ENCODE assay signal across 8 mouse cellular contexts in genomic region chr13:49187288-49188218, GRCm38 (mm10). TPM values are rescaled to one million over a fixed set of nuclear protein-coding genes. Genes with fewer than 3 reads are reported as not detected.
DNase-seq lines count a peak whose midpoint lies in the region; ATAC-seq and TF ChIP-seq lines count a peak whose summit lies in the region.

Gene Ninj1 (plus strand): TSS chr13:49187485.

- TF ChIP-seq POLR2A in thymus, adult 2 months (IDR thresholded peaks at IDR 0.05; ENCODE audit: control insufficient read depth, extremely low read depth, insufficient read depth, low read length, poor library complexity) = peak; percentile 32; the same call in 1 of the 2 replicates

- intact Hi-C loops in heart, postnatal 25 days (cut with DNase I) = no loop called here

- DNase-seq in G1E (ENCODE audit: low spot score) = peak; percentile 98
- DNase-seq in cerebellum, adult 11-12 months = peak; percentile 86
- DNase-seq in heart, postnatal 25 days (ENCODE audit: low spot score) = peak; percentile 74
- DNase-seq in layer of hippocampus, adult 2 months (ENCODE audit: low spot score in 2 of 2) = peak; percentile 65 to 72
- peak; percentile 82 for DNase-seq in ovary, adult 18-20 months (ENCODE audit: low spot score)
- DNase-seq in thymus, adult 2 months = peak; percentile 72

- peaks cover 58% of the 10 kb centered on the region for H3K4me1 ChIP-seq in G1E (ENCODE audit: insufficient read depth, low read depth, low read length)
- H3K4me1 ChIP-seq in forebrain, embryonic 16.5 days (replicated peaks; ENCODE audit: control insufficient read depth, insufficient read depth, low read length) = peaks cover 20% of the 10 kb centered on the region
- peaks cover 22% of the 10 kb centered on the region for H3K4me1 ChIP-seq in lung, embryonic 16.5 days (replicated peaks; ENCODE audit: control insufficient read depth, insufficient read depth, low read length)
- peaks cover 17% of the 10 kb centered on the region for H3K4me1 ChIP-seq in thymus, adult 2 months (replicated peaks; ENCODE audit: control insufficient read depth, insufficient read depth, low read length)

- peaks cover 22% of the 10 kb centered on the region for H3K27me3 ChIP-seq in G1E (ENCODE audit: insufficient read depth, low read length)
- H3K27me3 ChIP-seq in forebrain, embryonic 16.5 days (replicated peaks; ENCODE audit: control insufficient read depth, insufficient read depth, low read length) = no peaks in the 10 kb centered on the region
- H3K27me3 ChIP-seq in lung, embryonic 16.5 days (ENCODE audit: control insufficient read depth, insufficient read depth, low read depth, low read length) = no peaks in the 10 kb centered on the region
- no peaks in the 10 kb centered on the region for H3K27me3 ChIP-seq in thymus, adult 2 months (ENCODE audit: control insufficient read depth, insufficient read depth, low read length)

- peak within 1 kb of the TSS; percentile 89 for H3K4me2 ChIP-seq in forebrain, embryonic 16.5 days (ENCODE audit: low read length)
- peak within 1 kb of the TSS; percentile 99 for H3K4me2 ChIP-seq in lung, embryonic 16.5 days (ENCODE audit: low read depth, low read length)

- no peak for TF ChIP-seq CTCF in G1E (IDR thresholded peaks at IDR 0.05; ENCODE audit: low read depth, low read length)
- TF ChIP-seq CTCF in layer of hippocampus, adult 2 months (conservative IDR thresholded peaks at IDR 0.05) = no peak
- TF ChIP-seq CTCF in thymus, adult 2 months (IDR thresholded peaks at IDR 0.05; ENCODE audit: borderline replicate concordance, control insufficient read depth, extremely low read depth, insufficient read depth, low read length, poor library complexity) = no peak

- H3K4me3 ChIP-seq in G1E (ENCODE audit: low read depth, low read length) = peak within 1 kb of the TSS; percentile 89
- peak within 1 kb of the TSS; percentile 65 for H3K4me3 ChIP-seq in forebrain, embryonic 16.5 days (replicated peaks; ENCODE audit: low read length)
- H3K4me3 ChIP-seq in layer of hippocampus, adult 2 months = peak within 1 kb of the TSS; percentile 83
- peak within 1 kb of the TSS; percentile 84 for H3K4me3 ChIP-seq in lung, embryonic 16.5 days (ENCODE audit: low read length)
- H3K4me3 ChIP-seq in thymus, adult 2 months (ENCODE audit: control insufficient read depth, insufficient read depth, low read length) = peak within 1 kb of the TSS; percentile 95

- no peak within 1 kb of the TSS for H3K27ac ChIP-seq in forebrain, embryonic 16.5 days (ENCODE audit: low read length)
- H3K27ac ChIP-seq in layer of hippocampus, adult 2 months = peak within 1 kb of the TSS; percentile 92
- H3K27ac ChIP-seq in lung, embryonic 16.5 days (ENCODE audit: low read length) = peak within 1 kb of the TSS; percentile 77
- H3K27ac ChIP-seq in thymus, adult 2 months (ENCODE audit: control insufficient read depth, insufficient read depth, low read length) = peak within 1 kb of the TSS; percentile 4; the same call in 1 of the 2 replicates

- peaks cover 22% of the 10 kb centered on the region for H3K36me3 ChIP-seq in G1E (replicated peaks)
- H3K36me3 ChIP-seq in forebrain, embryonic 16.5 days (ENCODE audit: control insufficient read depth, insufficient read depth) = no peaks in the 10 kb centered on the region
- no peaks in the 10 kb centered on the region for H3K36me3 ChIP-seq in lung, embryonic 16.5 days (ENCODE audit: control insufficient read depth, insufficient read depth, low read length)
- no peaks in the 10 kb centered on the region for H3K36me3 ChIP-seq in thymus, adult 2 months (ENCODE audit: control insufficient read depth, insufficient read depth, low read length)

- peak; percentile 82 for ATAC-seq in G1E (ENCODE audit: extremely low read depth, insufficient number of reproducible peaks, low FRiP score, poor library complexity, severe bottlenecking)
- peak; percentile 94 for ATAC-seq in forebrain, embryonic 16.5 days
- ATAC-seq in lung, embryonic 16.5 days (ENCODE audit: low read depth) = peak; percentile 97

- H3K9me3 ChIP-seq in G1E (replicated peaks) = no peaks in the 10 kb centered on the region
- no peaks in the 10 kb centered on the region for H3K9me3 ChIP-seq in forebrain, embryonic 16.5 days (ENCODE audit: control insufficient read depth, low read length)
- no peaks in the 10 kb centered on the region for H3K9me3 ChIP-seq in lung, embryonic 16.5 days (ENCODE audit: control insufficient read depth, low read length)

- WGBS in forebrain, embryonic 16.5 days = under 1% methylated on average over 61 of the region's 87 CpGs
- under 1% methylated on average over 52 of the region's 87 CpGs for WGBS in lung, embryonic 16.5 days
- WGBS in thymus, adult 2 months = 4% methylated on average over 86 of the region's 87 CpGs

- peak within 1 kb of the TSS; percentile 58 for H3K9ac ChIP-seq in forebrain, embryonic 16.5 days (replicated peaks; ENCODE audit: low read depth, low read length)
- peak within 1 kb of the TSS; percentile 81 for H3K9ac ChIP-seq in lung, embryonic 16.5 days (ENCODE audit: low read length)

RNA-seq across cellular contexts. Expression of gene Ninj1, which starts in this region (rescaled TPM):
- total RNA-seq in G1E (2014; fragmentation: Nextera tagmentation) (13.2 and 14.0 TPM in 2 replicates), G1E (2017) (10.1 and 12.3 TPM in 2 replicates)
- 58.9 and 61.7 TPM in 2 replicates for polyA plus RNA-seq in G1E (2012)
- 21.3 and 23.1 TPM in 2 replicates for polyA plus RNA-seq in forebrain, embryonic 16.5 days (2015; fragmentation: Nextera tagmentation; extraction: Ambion mirVana)
- total RNA-seq in heart, postnatal 25 days (2021) = 100 to 1,000 TPM; 101 to 109 TPM
- total RNA-seq in layer of hippocampus, adult 2 months (2021) = 10 to 100 TPM; 17.9 to 20.3 TPM
- 46.8 and 47.5 TPM in 2 replicates for polyA plus RNA-seq in lung, embryonic 16.5 days (2015; fragmentation: Nextera tagmentation; extraction: Ambion mirVana)
- polyA plus RNA-seq in thymus, adult 2 months (2012; rRNA removed) = 98.1 and 113 TPM in 2 replicates

Comparison
In these comparisons a context has a peak if more than half of its experiments do, and no peak if none do; other contexts are left out.
1. RNA of gene Ninj1 (total RNA-seq): 101 to 109 TPM in heart, postnatal 25 days; 17.9 to 20.3 TPM in layer of hippocampus, adult 2 months and 10.1 to 14.0 TPM in G1E; every median in the first group is over 4 times any median in the second.
2. Peak in every context shown above with its lines, with median percentiles within 50 percentile points of each other: ATAC-seq, DNase-seq and H3K4me3 ChIP-seq.